Mouse (Mus musculus) ovary, adult 18-20 months (tissue): ENCODE measurements at regions not wholly inside any gene's neighbourhood (a gene's known extent, or its start where the extent isn't known, plus 50 kb on each side); places are given as distances from the start of the nearest gene placed in this dataset.

Experiments
- DNase-seq: peaks from one replicate; pipeline ENCODE4 v3.0.0; 2022; ENCODE audit warnings: low spot score, mixed read lengths

- no peak for DNase-seq
These were observed 231.0 kb downstream of the Clic5 start for GRCm38 (mm10) chr17:44419405-44419729.

DNA sequence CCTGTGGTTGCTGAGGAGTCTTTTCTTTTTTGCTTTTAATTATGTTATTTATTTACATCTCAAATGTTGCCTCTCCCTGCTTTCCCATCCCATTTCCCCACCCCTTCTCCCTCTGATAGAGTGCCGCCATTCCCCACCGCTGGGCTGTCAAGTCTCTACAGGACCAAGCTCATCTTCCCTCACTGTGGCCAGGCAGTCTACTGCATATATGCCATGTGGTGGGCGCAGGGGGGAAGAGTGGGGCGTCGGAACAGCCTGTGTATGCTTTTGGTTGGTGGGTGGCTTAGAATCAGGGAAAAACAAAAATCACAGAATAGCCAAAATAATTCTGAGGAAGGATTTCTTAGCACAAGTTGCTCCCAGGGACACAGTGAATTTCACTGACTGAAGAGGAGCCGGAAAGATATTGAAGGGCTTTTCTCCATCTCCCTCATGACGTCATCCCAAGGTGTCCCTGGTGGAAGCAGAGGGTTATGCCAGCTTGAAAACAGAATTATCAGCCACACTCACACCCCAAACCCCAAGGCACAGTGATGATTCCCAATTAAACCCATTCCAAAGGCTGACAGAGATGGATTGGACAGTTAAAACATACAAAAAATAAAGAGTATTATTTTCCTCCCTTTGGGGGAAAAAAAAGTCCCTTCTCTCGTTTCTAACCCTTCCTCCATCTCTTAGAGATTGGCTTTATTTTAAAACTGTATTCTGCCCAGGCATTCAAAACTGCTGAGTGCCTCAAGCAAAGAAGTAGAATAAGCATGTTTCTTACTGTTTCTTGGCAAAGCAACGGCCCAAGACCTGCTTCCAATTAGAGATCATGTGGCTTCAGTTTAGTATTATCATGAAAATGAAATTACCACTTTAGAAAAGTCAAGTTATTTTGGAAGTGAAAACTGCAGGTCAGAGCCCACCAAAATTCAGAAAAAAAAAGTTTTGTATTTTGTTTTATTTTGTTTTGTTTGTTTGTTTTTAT, 232.0 kb downstream of the Clic5 start:
- DNase-seq = no peak

GRCm38 (mm10) chr17:44422161-44422560, 233.8 kb downstream of the Clic5 start:
- DNase-seq = no peak

GRCm38 (mm10) chr17:44422865-44423264, 234.5 kb downstream of the Clic5 start:
- DNase-seq = no peak

GRCm38 (mm10) chr17:44423471-44423985, 235.1 kb downstream of the Clic5 start:
- no peak for DNase-seq

DNA sequence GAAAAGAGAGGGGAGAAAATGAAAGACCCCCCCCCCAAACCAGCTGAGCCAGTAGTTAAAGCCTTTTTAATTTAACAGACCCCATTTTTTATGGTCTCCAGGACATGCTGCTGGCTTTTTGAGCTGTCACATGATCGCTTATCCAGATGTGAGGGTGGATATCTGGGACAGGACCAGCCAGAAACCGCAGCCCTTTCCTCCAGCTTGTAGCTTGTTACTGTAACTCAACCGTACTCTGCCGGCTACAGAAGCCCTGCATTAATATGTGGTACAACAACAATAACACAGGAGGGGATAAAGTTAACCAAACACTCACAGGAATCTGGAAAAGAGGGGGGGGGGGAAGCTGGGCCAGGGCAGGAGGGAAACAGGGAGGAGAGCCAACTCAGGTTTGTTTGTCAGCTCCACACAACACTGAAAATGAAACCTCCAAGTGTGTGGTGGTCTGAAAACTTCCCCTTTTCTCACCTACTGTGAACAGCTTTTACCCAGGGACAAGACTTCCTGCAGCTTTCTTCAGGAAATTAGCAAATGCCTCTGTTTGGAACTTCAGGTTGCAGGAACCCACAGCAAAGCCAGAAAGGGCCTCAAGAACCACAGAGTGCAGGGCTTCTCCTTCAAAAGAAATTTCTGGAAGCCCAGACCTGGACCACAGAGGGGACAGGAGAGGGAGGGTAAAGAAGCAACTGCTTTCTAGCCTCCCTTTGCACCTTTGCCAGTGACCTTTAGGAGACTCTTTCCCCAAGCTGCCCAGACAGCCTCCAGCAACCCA, 244.3 kb downstream of the Clic5 start:
- no peak for DNase-seq

DNA sequence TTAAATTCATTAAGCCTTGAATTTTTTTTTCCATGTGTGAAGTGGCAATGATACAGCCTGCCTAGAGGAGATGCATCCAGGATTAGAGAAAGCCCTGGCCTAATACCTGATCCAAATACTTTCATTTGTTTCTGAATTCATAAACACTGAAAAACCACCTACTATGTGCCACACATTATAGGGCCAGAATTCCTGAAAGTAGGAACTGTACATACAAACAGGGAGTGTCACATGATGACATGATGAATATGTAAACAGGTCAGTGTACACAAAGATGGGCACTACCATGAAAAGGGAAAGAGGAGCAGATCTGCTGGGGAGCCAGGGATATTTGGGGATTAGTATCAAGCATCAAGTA, 244.9 kb downstream of the Clic5 start:
- DNase-seq = no peak

- no peak for DNase-seq
These were observed 248.2 kb downstream of the Clic5 start for GRCm38 (mm10) chr17:44436536-44437043.

GRCm38 (mm10) chr17:44438526-44438925, 250.1 kb downstream of the Clic5 start:
- DNase-seq = no peak

DNA sequence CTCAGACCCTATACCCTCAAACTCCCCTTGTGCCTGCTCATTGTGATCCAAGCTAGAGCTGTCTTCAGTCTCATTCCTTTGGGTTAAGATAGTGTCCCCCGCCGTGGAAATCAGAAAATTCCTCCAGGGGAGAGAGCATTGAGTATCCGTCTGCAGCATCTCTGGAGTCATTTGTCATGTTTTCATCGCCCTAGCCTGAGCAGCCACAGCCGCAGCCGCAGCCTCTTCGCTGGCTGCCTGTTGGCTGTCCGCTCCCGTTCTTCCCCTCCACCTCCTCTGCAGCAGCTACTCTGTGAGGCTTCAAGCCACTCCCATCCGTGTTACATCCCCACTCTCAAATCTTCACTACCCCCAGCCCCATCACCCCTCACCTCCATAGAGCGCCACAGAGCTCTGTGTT, 255.1 kb downstream of the Clic5 start:
- DNase-seq = no peak

DNA sequence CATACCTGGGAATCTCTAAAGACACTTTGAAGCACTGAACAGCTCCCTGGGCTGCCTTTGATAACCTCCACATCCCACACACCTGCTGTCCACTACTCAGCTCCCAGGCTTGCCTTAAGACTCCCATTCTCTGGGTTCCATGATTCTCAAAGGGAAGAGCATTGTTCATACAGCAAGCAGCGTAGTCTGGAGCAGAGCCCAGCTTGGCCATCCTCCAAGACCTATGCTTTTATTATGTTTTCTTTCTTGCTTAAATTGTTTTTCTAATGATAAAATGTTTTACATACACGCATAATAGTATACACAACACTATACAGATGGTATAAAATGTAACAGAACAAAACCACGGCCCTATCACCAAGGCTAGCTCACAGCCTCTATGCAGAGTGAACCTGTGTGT, 257.0 kb downstream of the Clic5 start:
- no peak for DNase-seq
